Mouse (Mus musculus) kidney, postnatal 4 days (tissue): ENCODE data around the gene Anxa8.

ENCODE experiments used
- DNase-seq, 2 experiments: peaks; one replicate each; pipeline ENCODE4 v3.0.0; 2021; ENCODE audit warnings: mixed read lengths in 2 of 2

Anxa8 gene

GRCm38 (mm10) chr14:34120016-34120910 is 34.5 kb downstream of the Anxa8 start:
- no peak for DNase-seq

GRCm38 (mm10) chr14:34120923-34121351 is 35.2 kb downstream of the Anxa8 start:
- DNase-seq = no peak

GRCm38 (mm10) chr14:34121691-34122090 is 35.9 kb downstream of the Anxa8 start:
- no peak for DNase-seq

GRCm38 (mm10) chr14:34131216-34131615 is 45.4 kb downstream of the Anxa8 start:
- DNase-seq = no peak

GRCm38 (mm10) chr14:34135391-34135790 is 49.6 kb downstream of the Anxa8 start:
- no peak for DNase-seq

- DNase-seq = no peak
Observed at GRCm38 (mm10) chr14:34139671-34140664, 54.2 kb downstream of the Anxa8 start.

- DNase-seq = no peak
Observed at GRCm38 (mm10) chr14:34142316-34142715, 56.5 kb downstream of the Anxa8 start.

- DNase-seq = no peak
Observed at GRCm38 (mm10) chr14:34142915-34143314, 57.1 kb downstream of the Anxa8 start.
